Mouse (Mus musculus): ENCODE data around the gene Ksr2. TPM values are rescaled to one million over a fixed set of nuclear protein-coding genes. Genes with fewer than 3 reads are reported as not detected.
"Not testable (repeated sequence)": the region's sequence is repeated elsewhere in the genome, so short reads cannot be mapped to it uniquely, and the experiment has no call there.

Gene Ksr2
- polyA plus RNA-seq, 1 experiment from 2014 or later = 7.5 TPM

- H3K27me3 ChIP-seq (replicated peaks; ENCODE audit: control insufficient read depth, insufficient read depth, low read length); H3K9ac ChIP-seq (replicated peaks; ENCODE audit: low read depth, low read length); ATAC-seq; H3K4me2 ChIP-seq (ENCODE audit: low read length); H3K27ac ChIP-seq (ENCODE audit: low read length); H3K9me3 ChIP-seq (ENCODE audit: control insufficient read depth, low read length); H3K4me3 ChIP-seq (replicated peaks; ENCODE audit: low read length); H3K36me3 ChIP-seq (ENCODE audit: control insufficient read depth, insufficient read depth); H3K4me1 ChIP-seq (replicated peaks; ENCODE audit: control insufficient read depth, insufficient read depth, low read length): not testable (repeated sequence)
- 97% methylated on average over 4 of the region's 4 CpGs for WGBS
These were observed 209.4 kb downstream of the Ksr2 start for GRCm38 (mm10) chr5:117623206-117623605.

DNA sequence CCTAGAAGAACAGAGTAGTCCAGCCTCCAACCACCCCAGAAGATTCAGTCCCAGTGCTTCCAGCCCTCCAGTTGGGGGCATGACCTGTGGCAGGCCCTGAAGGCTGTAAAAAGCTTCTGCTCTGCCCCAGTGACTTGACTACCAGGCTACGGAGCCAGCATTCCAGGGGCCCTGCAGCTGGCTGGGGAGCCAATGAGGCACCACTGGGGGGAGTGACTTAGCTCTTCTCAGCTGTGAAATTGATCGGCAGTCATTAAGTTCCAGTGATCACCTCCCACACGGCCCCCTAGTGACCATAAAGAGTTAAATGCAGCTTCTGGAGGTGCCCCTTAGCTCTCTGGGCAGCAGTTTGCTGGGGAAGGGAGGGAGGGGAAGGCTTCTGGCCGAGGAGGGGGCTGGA, 213.1 kb downstream of the Ksr2 start:
- 12% methylated on average over 4 of the region's 4 CpGs for WGBS
- Histone ChIP-seq H3K4me1 (replicated peaks; ENCODE audit: control insufficient read depth, insufficient read depth, low read length) (0 out of 2 replicates have a peak, but pooled peaks cover 4% of the 10 kb centered on the region), H3K9me3 (ENCODE audit: control insufficient read depth, low read length) (no peaks in the 10 kb centered on the region), H3K27me3 (replicated peaks; ENCODE audit: control insufficient read depth, insufficient read depth, low read length) (no peaks in the 10 kb centered on the region), H3K27ac (ENCODE audit: low read length) (no peak overlapping the region), H3K4me3 (replicated peaks; ENCODE audit: low read length) (no peak overlapping the region), H3K9ac (replicated peaks; ENCODE audit: low read depth, low read length) (no peak overlapping the region), H3K36me3 (ENCODE audit: control insufficient read depth, insufficient read depth) (no peaks in the 10 kb centered on the region), H3K4me2 (ENCODE audit: low read length) (no peak overlapping the region)
- ATAC-seq = no peak

GRCm38 (mm10) chr5:117628351-117628750, 214.6 kb downstream of the Ksr2 start:
- no peak overlapping the region for H3K4me2 ChIP-seq (ENCODE audit: low read length)
- ATAC-seq = no peak
- H3K9me3 ChIP-seq (ENCODE audit: control insufficient read depth, low read length) = no peaks in the 10 kb centered on the region
- no peak overlapping the region for H3K4me3 ChIP-seq (replicated peaks; ENCODE audit: low read length)
- no peak overlapping the region for H3K27ac ChIP-seq (ENCODE audit: low read length)
- H3K36me3 ChIP-seq (ENCODE audit: control insufficient read depth, insufficient read depth) = no peaks in the 10 kb centered on the region
- no peaks in the 10 kb centered on the region for H3K27me3 ChIP-seq (replicated peaks; ENCODE audit: control insufficient read depth, insufficient read depth, low read length)
- H3K9ac ChIP-seq (replicated peaks; ENCODE audit: low read depth, low read length) = no peak overlapping the region
- 52% methylated on average over 7 of the region's 7 CpGs for WGBS
- H3K4me1 ChIP-seq (replicated peaks; ENCODE audit: control insufficient read depth, insufficient read depth, low read length) = no peaks in the 10 kb centered on the region

DNA sequence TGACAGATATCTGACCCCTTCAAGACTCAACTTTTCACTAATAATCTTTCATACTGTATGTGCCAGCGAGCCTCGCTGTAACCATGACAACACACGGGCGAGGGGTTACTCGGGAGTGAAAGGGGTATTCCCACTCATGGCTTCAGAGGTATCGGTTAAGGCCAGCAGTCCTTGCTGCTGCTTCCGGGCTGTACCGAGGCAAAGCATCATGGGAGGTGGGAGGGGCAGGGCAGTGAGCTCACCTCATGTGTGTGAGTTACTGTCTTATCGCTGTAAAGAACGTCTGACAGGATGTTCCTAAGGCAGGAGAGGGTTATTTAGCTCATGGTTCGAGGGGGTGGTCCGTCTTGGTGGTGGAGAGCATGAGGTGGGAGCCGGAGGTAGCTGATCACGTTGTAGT, 215.8 kb downstream of the Ksr2 start:
- no peak for ATAC-seq

DNA sequence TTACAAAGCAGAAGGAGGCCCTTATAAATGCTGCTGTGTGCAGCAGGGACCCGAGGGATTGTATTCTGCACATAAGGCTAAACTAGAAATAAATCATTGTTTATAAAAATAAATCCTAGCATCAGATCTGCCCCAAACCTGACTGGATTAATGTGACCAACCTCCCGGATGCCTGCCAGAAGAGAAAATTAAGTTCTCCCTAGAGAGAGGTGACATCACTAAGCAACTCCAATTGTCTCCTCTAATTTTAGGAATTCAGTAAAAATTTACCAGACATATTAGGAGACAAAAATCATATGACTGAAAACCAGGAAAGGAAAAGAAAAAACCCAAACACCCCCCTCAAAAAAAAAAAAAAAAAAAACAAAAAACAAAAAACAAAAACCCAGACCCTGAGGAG, 221.4 kb downstream of the Ksr2 start:
- WGBS = 86% methylated on average over 2 of the region's 2 CpGs
- ATAC-seq = no peak

More for the DNA sequence above, 215.8 kb downstream of the Ksr2 start:
- no peaks in the 10 kb centered on the region for H3K27me3 ChIP-seq (replicated peaks; ENCODE audit: control insufficient read depth, insufficient read depth, low read length)
- 93% methylated on average over 14 of the region's 14 CpGs for WGBS
- no peak overlapping the region for H3K4me2 ChIP-seq (ENCODE audit: low read length)
- H3K36me3 ChIP-seq (ENCODE audit: control insufficient read depth, insufficient read depth) = no peaks in the 10 kb centered on the region
- H3K9ac ChIP-seq (replicated peaks; ENCODE audit: low read depth, low read length) = no peak overlapping the region
- no peaks in the 10 kb centered on the region for H3K4me1 ChIP-seq (replicated peaks; ENCODE audit: control insufficient read depth, insufficient read depth, low read length)
- H3K4me3 ChIP-seq (replicated peaks; ENCODE audit: low read length) = no peak overlapping the region
- no peaks in the 10 kb centered on the region for H3K9me3 ChIP-seq (ENCODE audit: control insufficient read depth, low read length)
- no peak overlapping the region for H3K27ac ChIP-seq (ENCODE audit: low read length)

GRCm38 (mm10) chr5:117635838-117636237, 222.0 kb downstream of the Ksr2 start:
- H3K9ac ChIP-seq (replicated peaks; ENCODE audit: low read depth, low read length) = no peak overlapping the region
- H3K27me3 ChIP-seq (replicated peaks; ENCODE audit: control insufficient read depth, insufficient read depth, low read length) = no peaks in the 10 kb centered on the region
- no peak overlapping the region for H3K4me2 ChIP-seq (ENCODE audit: low read length)
- no peaks in the 10 kb centered on the region for H3K9me3 ChIP-seq (ENCODE audit: control insufficient read depth, low read length)
- no peak for ATAC-seq
- H3K27ac ChIP-seq (ENCODE audit: low read length) = no peak overlapping the region
- H3K4me1 ChIP-seq (replicated peaks; ENCODE audit: control insufficient read depth, insufficient read depth, low read length) = no peaks in the 10 kb centered on the region
- no peaks in the 10 kb centered on the region for H3K36me3 ChIP-seq (ENCODE audit: control insufficient read depth, insufficient read depth)
- 91% methylated on average over 5 of the region's 5 CpGs for WGBS
- no peak overlapping the region for H3K4me3 ChIP-seq (replicated peaks; ENCODE audit: low read length)

More for the DNA sequence above, 221.4 kb downstream of the Ksr2 start:
- Histone ChIP-seq H3K36me3 (ENCODE audit: control insufficient read depth, insufficient read depth) (no peaks in the 10 kb centered on the region), H3K4me3 (replicated peaks; ENCODE audit: low read length) (no peak overlapping the region), H3K27ac (ENCODE audit: low read length) (no peak overlapping the region), H3K9ac (replicated peaks; ENCODE audit: low read depth, low read length) (no peak overlapping the region), H3K9me3 (ENCODE audit: control insufficient read depth, low read length) (no peaks in the 10 kb centered on the region), H3K27me3 (replicated peaks; ENCODE audit: control insufficient read depth, insufficient read depth, low read length) (no peaks in the 10 kb centered on the region), H3K4me1 (replicated peaks; ENCODE audit: control insufficient read depth, insufficient read depth, low read length) (no peaks in the 10 kb centered on the region), H3K4me2 (ENCODE audit: low read length) (no peak overlapping the region)

DNA sequence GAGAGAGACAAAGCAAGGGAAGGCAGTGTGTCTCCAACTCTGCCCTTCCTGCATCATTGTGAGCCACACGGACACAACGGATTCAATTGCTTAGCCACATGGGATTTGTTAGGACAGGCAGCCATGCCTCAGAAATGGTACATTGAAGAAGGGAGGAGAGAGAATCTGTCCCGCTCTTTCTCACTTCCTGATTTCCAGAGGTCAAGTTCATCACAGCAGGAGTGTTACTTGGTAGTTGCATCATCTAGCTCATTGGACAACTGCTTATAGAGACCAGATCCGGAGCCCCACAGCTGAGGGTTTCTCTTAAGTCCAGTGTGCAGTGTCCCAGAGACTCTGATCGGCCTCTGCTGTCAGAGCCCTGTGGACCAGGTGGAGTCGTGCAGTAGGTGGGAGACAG, 227.8 kb downstream of the Ksr2 start:
- H3K36me3 ChIP-seq (ENCODE audit: control insufficient read depth, insufficient read depth) = no peaks in the 10 kb centered on the region
- ATAC-seq = no peak
- H3K4me3 ChIP-seq (replicated peaks; ENCODE audit: low read length) = no peak overlapping the region
- 83% methylated on average over 6 of the region's 6 CpGs for WGBS
- H3K9me3 ChIP-seq (ENCODE audit: control insufficient read depth, low read length) = no peaks in the 10 kb centered on the region
- no peaks in the 10 kb centered on the region for H3K27me3 ChIP-seq (replicated peaks; ENCODE audit: control insufficient read depth, insufficient read depth, low read length)
- no peaks in the 10 kb centered on the region for H3K4me1 ChIP-seq (replicated peaks; ENCODE audit: control insufficient read depth, insufficient read depth, low read length)
- no peak overlapping the region for H3K4me2 ChIP-seq (ENCODE audit: low read length)
- H3K9ac ChIP-seq (replicated peaks; ENCODE audit: low read depth, low read length) = no peak overlapping the region
- H3K27ac ChIP-seq (ENCODE audit: low read length) = no peak overlapping the region

DNA sequence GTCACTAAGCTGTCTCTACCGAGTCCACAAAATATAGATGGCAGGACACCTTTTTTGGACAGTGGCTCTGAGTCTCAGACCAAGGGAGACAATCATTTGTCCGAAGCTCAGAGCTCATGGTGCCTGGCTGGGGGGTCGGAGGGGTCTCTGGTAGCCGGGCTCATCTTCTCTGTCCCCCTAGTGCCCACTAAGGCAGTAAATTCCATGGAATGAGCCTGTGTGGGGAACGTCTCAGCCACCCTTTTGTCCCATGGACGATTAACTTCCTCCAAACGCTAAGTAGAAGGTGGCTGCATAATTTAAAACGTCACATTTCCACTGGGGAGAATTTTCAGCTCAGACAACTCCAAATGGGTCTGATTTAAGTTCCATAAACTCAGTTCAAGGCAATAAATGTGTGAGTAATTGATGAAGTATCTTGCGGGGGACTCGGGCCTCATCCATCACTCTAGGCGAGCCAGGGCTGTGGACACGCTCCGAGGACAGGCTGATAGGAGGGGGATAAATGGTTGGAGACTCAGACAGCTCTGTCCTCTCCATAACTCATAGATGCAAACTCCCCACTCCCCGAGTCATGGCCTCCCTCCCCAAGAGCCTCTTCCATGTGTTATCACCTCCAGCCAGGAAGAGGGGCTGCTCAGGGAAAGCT, 237.6 kb downstream of the Ksr2 start:
- Histone ChIP-seq H3K9ac (replicated peaks; ENCODE audit: low read depth, low read length) (no peak overlapping the region), H3K4me2 (ENCODE audit: low read length) (no peak overlapping the region), H3K9me3 (ENCODE audit: control insufficient read depth, low read length) (no peaks in the 10 kb centered on the region), H3K27ac (ENCODE audit: low read length) (no peak overlapping the region), H3K36me3 (ENCODE audit: control insufficient read depth, insufficient read depth) (no peaks in the 10 kb centered on the region), H3K27me3 (replicated peaks; ENCODE audit: control insufficient read depth, insufficient read depth, low read length) (no peaks in the 10 kb centered on the region), H3K4me3 (replicated peaks; ENCODE audit: low read length) (no peak overlapping the region), H3K4me1 (replicated peaks; ENCODE audit: control insufficient read depth, insufficient read depth, low read length) (no peaks in the 10 kb centered on the region)
- no peak for ATAC-seq
- WGBS = 85% methylated on average over 14 of the region's 14 CpGs

- H3K4me3 ChIP-seq (replicated peaks; ENCODE audit: low read length) = no peak overlapping the region
- WGBS = 15% methylated on average over 6 of the region's 6 CpGs
- no peak overlapping the region for H3K4me2 ChIP-seq (ENCODE audit: low read length)
- ATAC-seq = no peak
- no peak overlapping the region for H3K9ac ChIP-seq (replicated peaks; ENCODE audit: low read depth, low read length)
- no peaks in the 10 kb centered on the region for H3K27me3 ChIP-seq (replicated peaks; ENCODE audit: control insufficient read depth, insufficient read depth, low read length)
- H3K4me1 ChIP-seq (replicated peaks; ENCODE audit: control insufficient read depth, insufficient read depth, low read length) = no peaks in the 10 kb centered on the region
- no peaks in the 10 kb centered on the region for H3K9me3 ChIP-seq (ENCODE audit: control insufficient read depth, low read length)
- H3K27ac ChIP-seq (ENCODE audit: low read length) = no peak overlapping the region
- no peaks in the 10 kb centered on the region for H3K36me3 ChIP-seq (ENCODE audit: control insufficient read depth, insufficient read depth)
These were observed 244.8 kb downstream of the Ksr2 start for GRCm38 (mm10) chr5:117658641-117659040.

DNA sequence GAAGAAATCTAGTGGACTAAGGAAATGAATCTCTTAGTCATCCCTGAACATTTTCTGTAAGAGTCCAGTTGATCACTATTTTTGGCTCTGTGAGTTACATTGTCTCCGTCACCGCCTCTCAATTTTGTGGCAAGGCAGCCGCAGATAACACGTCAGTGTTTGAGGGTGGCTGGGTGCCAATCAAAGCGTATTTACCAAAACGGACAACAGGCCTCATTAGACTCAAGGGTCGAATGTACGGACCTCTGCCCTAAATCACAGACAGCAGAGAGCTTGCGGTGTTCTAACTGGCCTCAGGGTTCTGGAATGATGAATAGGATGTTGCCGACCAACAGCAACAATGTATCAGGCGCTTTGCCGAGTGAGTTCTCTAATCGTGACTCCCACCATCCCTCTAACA, 245.8 kb downstream of the Ksr2 start:
- Histone ChIP-seq H3K4me1 (replicated peaks; ENCODE audit: control insufficient read depth, insufficient read depth, low read length) (no peaks in the 10 kb centered on the region), H3K9ac (replicated peaks; ENCODE audit: low read depth, low read length) (no peak overlapping the region), H3K4me2 (ENCODE audit: low read length) (no peak overlapping the region), H3K36me3 (ENCODE audit: control insufficient read depth, insufficient read depth) (no peaks in the 10 kb centered on the region), H3K4me3 (replicated peaks; ENCODE audit: low read length) (no peak overlapping the region), H3K9me3 (ENCODE audit: control insufficient read depth, low read length) (no peaks in the 10 kb centered on the region), H3K27me3 (replicated peaks; ENCODE audit: control insufficient read depth, insufficient read depth, low read length) (no peaks in the 10 kb centered on the region), H3K27ac (ENCODE audit: low read length) (no peak overlapping the region)
- ATAC-seq = no peak
- 68% methylated on average over 13 of the region's 13 CpGs for WGBS

All from forebrain, embryonic 16.5 days (tissue).